Mouse (Mus musculus): ENCODE data around the gene Ndufc1. TPM values are rescaled to one million over a fixed set of nuclear protein-coding genes. Genes with fewer than 3 reads are reported as not detected.
"Not testable (repeated sequence)": the region's sequence is repeated elsewhere in the genome, so short reads cannot be mapped to it uniquely, and the experiment has no call there.

Gene Ndufc1
- polyA plus RNA-seq, 1 experiment from 2014 or later: 860 TPM

GRCm38 (mm10) chr3:51413276-51413675 is 4.5 kb upstream of the Ndufc1 start:
- no peak for ATAC-seq (ENCODE audit: low read depth)
- Histone ChIP-seq H3K27me3 (no peaks in the 10 kb centered on the region), H3K27ac (replicated peaks) (no peak overlapping the region), H3K36me3 (no peaks in the 10 kb centered on the region), H3K4me3 (no peak overlapping the region), H3K4me2 (no peak overlapping the region), H3K9ac (no peak overlapping the region), H3K9me3 (no peaks in the 10 kb centered on the region), H3K4me1 (replicated peaks) (peaks cover 26% of the 10 kb centered on the region)
- WGBS: 78% methylated on average over 1 of the region's 1 CpGs

- no peak overlapping the region for H3K4me3 ChIP-seq
- no peak overlapping the region for H3K9ac ChIP-seq
- 92% methylated on average over 7 of the region's 7 CpGs for WGBS
- no peak for ATAC-seq (ENCODE audit: low read depth)
- no peaks in the 10 kb centered on the region for H3K27me3 ChIP-seq
- peaks cover 25% of the 10 kb centered on the region for H3K4me1 ChIP-seq (replicated peaks)
- H3K9me3 ChIP-seq: no peaks in the 10 kb centered on the region
- no peak overlapping the region for H3K4me2 ChIP-seq
- no peak overlapping the region for H3K27ac ChIP-seq (replicated peaks)
- no peaks in the 10 kb centered on the region for H3K36me3 ChIP-seq
Observed at GRCm38 (mm10) chr3:51412457-51412856, 3.7 kb upstream of the Ndufc1 start.

GRCm38 (mm10) chr3:51407870-51408560 is 773 bp downstream of the Ndufc1 start:
- Histone ChIP-seq H3K4me3 (peak overlapping the region; percentile 86), H3K9ac (peak overlapping the region; percentile 92), H3K27me3 (no peaks in the 10 kb centered on the region), H3K27ac (replicated peaks) (peak overlapping the region; percentile 97), H3K4me2 (peak overlapping the region; percentile 70), H3K9me3 (no peaks in the 10 kb centered on the region), H3K36me3 (peaks cover 35% of the 10 kb centered on the region), H3K4me1 (replicated peaks) (peaks cover 16% of the 10 kb centered on the region)
- peak; percentile 40; the same call in 1 of the 2 replicates for ATAC-seq (ENCODE audit: low read depth)
- WGBS: 15% methylated on average over 20 of the region's 20 CpGs

GRCm38 (mm10) chr3:51402628-51403027 is 6.2 kb downstream of the Ndufc1 start:
- no peak overlapping the region for H3K4me3 ChIP-seq
- no peak overlapping the region for H3K27ac ChIP-seq (replicated peaks)
- peaks cover 10% of the 10 kb centered on the region for H3K4me1 ChIP-seq (replicated peaks)
- H3K36me3 ChIP-seq: peaks cover 41% of the 10 kb centered on the region
- H3K9me3 ChIP-seq: no peaks in the 10 kb centered on the region
- no peak overlapping the region for H3K9ac ChIP-seq
- H3K27me3 ChIP-seq: peaks cover 17% of the 10 kb centered on the region
- no peak for ATAC-seq (ENCODE audit: low read depth)
- H3K4me2 ChIP-seq: no peak overlapping the region
- 92% methylated on average over 12 of the region's 12 CpGs for WGBS

DNA sequence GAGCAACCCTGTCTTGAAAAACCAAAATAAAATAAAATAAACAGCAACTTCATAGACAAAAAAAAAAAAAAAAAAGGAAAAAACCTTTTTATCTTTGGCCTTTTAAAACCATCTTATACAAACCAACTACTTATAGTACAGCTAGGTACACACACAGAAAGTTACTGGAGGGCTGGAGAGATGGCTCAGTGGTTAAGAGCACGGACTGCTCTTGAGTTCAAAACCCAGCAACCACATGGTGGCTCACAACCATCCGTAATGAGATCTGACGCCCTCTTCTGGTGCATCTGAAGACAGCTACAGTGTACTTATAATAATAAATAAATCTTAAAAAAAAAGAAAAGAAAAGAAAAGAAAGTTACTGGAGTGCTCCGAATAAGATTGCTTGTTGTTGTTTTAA is 6.7 kb downstream of the Ndufc1 start:
- H3K27ac ChIP-seq (replicated peaks); H3K9me3 ChIP-seq; H3K4me2 ChIP-seq; H3K9ac ChIP-seq; H3K4me3 ChIP-seq; H3K4me1 ChIP-seq (replicated peaks); ATAC-seq (ENCODE audit: low read depth): not testable (repeated sequence)
- Histone ChIP-seq H3K27me3 (peaks cover 20% of the 10 kb centered on the region), H3K36me3 (peaks cover 40% of the 10 kb centered on the region)
- 74% methylated on average over 4 of the region's 4 CpGs for WGBS

GRCm38 (mm10) chr3:51400682-51401081 is 8.1 kb downstream of the Ndufc1 start:
- Histone ChIP-seq H3K4me2 (no peak overlapping the region), H3K4me1 (replicated peaks) (peaks cover 6% of the 10 kb centered on the region), H3K4me3 (no peak overlapping the region), H3K36me3 (peaks cover 28% of the 10 kb centered on the region), H3K27ac (replicated peaks) (no peak overlapping the region), H3K9me3 (no peaks in the 10 kb centered on the region), H3K9ac (no peak overlapping the region), H3K27me3 (peaks cover 34% of the 10 kb centered on the region)
- no peak for ATAC-seq (ENCODE audit: low read depth)
- WGBS: 84% methylated on average over 10 of the region's 10 CpGs

GRCm38 (mm10) chr3:51399531-51399930 is 9.3 kb downstream of the Ndufc1 start:
- ATAC-seq (ENCODE audit: low read depth): no peak
- Histone ChIP-seq H3K9me3 (no peaks in the 10 kb centered on the region), H3K27ac (replicated peaks) (no peak overlapping the region), H3K36me3 (peaks cover 20% of the 10 kb centered on the region), H3K4me2 (no peak overlapping the region), H3K9ac (no peak overlapping the region), H3K4me1 (replicated peaks) (peaks cover 6% of the 10 kb centered on the region), H3K4me3 (no peak overlapping the region), H3K27me3 (peaks cover 41% of the 10 kb centered on the region)
- 69% methylated on average over 4 of the region's 4 CpGs for WGBS

DNA sequence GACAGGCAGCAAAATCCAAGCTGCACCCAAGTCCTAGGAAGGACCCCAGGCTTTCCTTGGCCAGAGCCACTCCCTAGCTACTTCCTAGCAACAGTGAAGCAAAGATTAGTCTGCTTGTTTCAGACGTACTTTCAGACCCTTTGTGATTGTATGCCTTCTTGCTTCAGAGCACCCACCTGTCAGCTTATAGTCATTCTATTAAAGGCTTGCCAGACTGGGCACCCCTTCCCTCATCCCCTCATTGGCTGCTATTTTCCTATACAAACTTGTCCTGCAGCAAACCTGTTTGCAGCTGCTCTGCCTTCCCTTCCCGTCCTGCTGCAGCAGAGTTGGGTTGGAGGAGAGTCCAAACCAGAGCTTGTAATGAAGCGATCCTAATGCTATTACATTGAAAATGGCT is 10.1 kb downstream of the Ndufc1 start:
- H3K9me3 ChIP-seq: no peaks in the 10 kb centered on the region
- no peak overlapping the region for H3K4me3 ChIP-seq
- no peak overlapping the region for H3K27ac ChIP-seq (replicated peaks)
- H3K4me2 ChIP-seq: no peak overlapping the region
- peaks cover 6% of the 10 kb centered on the region for H3K4me1 ChIP-seq (replicated peaks)
- H3K36me3 ChIP-seq: peaks cover 12% of the 10 kb centered on the region
- H3K9ac ChIP-seq: no peak overlapping the region
- WGBS: 12% methylated on average over 3 of the region's 3 CpGs
- no peak for ATAC-seq (ENCODE audit: low read depth)
- peaks cover 41% of the 10 kb centered on the region for H3K27me3 ChIP-seq

- WGBS: 52% methylated on average over 15 of the region's 15 CpGs
- Histone ChIP-seq H3K27ac (replicated peaks) (no peak overlapping the region), H3K36me3 (peaks cover 3% of the 10 kb centered on the region; the same call in 1 of the 2 replicates), H3K27me3 (peaks cover 41% of the 10 kb centered on the region), H3K9ac (no peak overlapping the region), H3K9me3 (no peaks in the 10 kb centered on the region), H3K4me2 (no peak overlapping the region), H3K4me3 (no peak overlapping the region), H3K4me1 (replicated peaks) (peaks cover 6% of the 10 kb centered on the region)
- no peak for ATAC-seq (ENCODE audit: low read depth)
Observed at GRCm38 (mm10) chr3:51397700-51398299, 11.0 kb downstream of the Ndufc1 start.

GRCm38 (mm10) chr3:51396219-51397068 is 12.3 kb downstream of the Ndufc1 start, which contains the start of gene Mgarp:
Gene Mgarp, minus strand, starts transcription at chr3:51396738.
- Histone ChIP-seq H3K4me1 (replicated peaks) (peaks cover 6% of the 10 kb centered on the region), H3K9me3 (no peaks in the 10 kb centered on the region), H3K4me2 (peak within 1 kb of the TSS; percentile 70), H3K9ac (peak within 1 kb of the TSS; percentile 60), H3K27me3 (peaks cover 41% of the 10 kb centered on the region), H3K36me3 (no peaks in the 10 kb centered on the region), H3K27ac (replicated peaks) (no peak within 1 kb of the TSS), H3K4me3 (peak within 1 kb of the TSS; percentile 44)
- peak; percentile 65 for ATAC-seq (ENCODE audit: low read depth)
- 3% methylated on average over 41 of the region's 41 CpGs for WGBS

- no peaks in the 10 kb centered on the region for H3K9me3 ChIP-seq
- WGBS: 26% methylated on average over 19 of the region's 19 CpGs
- no peak for ATAC-seq (ENCODE audit: low read depth)
- no peaks in the 10 kb centered on the region for H3K36me3 ChIP-seq
- H3K4me3 ChIP-seq: 0 out of 2 replicates have a peak overlapping the region, but pooled peaks have one; percentile 44
- H3K27ac ChIP-seq (replicated peaks): no peak overlapping the region
- no peak overlapping the region for H3K9ac ChIP-seq
- H3K4me2 ChIP-seq: 0 out of 2 replicates have a peak overlapping the region, but pooled peaks have one; percentile 70
- H3K4me1 ChIP-seq (replicated peaks): peaks cover 6% of the 10 kb centered on the region
- peaks cover 41% of the 10 kb centered on the region for H3K27me3 ChIP-seq
Observed at GRCm38 (mm10) chr3:51395461-51396145, 13.2 kb downstream of the Ndufc1 start.
